Comparison of ENCODE assay signal across 8 mouse cellular contexts in the genomic region with DNA sequence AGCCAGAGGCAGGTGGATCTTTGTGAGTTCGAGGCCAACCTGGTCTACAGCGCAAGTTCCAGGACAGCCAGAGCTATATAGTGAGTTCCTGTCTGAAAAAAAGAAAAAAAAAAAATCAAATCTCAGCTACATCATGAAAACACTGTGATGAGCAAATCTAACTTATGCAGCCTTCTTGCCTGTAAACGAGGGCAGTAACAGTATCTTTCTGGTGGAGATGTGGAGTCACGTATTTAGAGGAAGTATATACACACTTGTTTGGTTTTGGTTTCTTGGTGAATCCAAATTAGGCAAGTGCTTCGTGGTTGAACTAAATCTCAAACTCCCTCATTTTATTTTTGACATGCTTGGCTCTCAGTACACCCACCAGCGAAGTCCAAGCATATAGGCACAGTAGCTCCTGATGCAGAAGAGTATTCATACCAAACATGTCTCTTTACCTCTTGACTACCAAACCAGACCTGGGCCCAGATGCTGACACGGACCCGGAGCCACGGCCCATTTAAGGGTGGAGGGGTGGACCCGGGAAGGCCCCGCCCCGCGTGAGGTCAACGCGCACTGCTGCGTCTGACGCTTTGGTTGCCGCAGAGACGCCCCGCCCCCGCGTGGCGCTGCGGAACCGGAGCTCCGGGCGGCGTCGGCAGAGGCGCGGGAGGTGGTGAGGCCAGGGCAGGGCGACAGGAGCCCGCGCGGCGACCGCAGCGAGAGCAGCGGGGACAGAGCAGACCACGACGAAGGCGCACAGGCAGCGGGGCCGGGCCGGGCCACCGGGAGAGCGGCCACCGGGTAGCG. TPM values are rescaled to one million over a fixed set of nuclear protein-coding genes. Genes with fewer than 3 reads are reported as not detected.
DNase-seq lines count a peak whose midpoint lies in the region; ATAC-seq and TF ChIP-seq lines count a peak whose summit lies in the region.

Gene Pitpna (plus strand): TSS at position 605 of the 792 bp plus-strand sequence.

- intact Hi-C loops in heart, postnatal 36 days (cut with DNase I): no loop called here

- peak within 1 kb of the TSS; percentile 2; the same call in 1 of the 2 replicates for H3K27ac ChIP-seq in ES-E14 (ENCODE audit: insufficient read depth, low read depth, low read length, poor library complexity, severe bottlenecking)
- peak within 1 kb of the TSS; percentile 74 for H3K27ac ChIP-seq in forebrain, embryonic 16.5 days (ENCODE audit: low read length)
- H3K27ac ChIP-seq in layer of hippocampus, adult 2 months: peak within 1 kb of the TSS; percentile 97
- H3K27ac ChIP-seq in lung, embryonic 14.5 days (ENCODE audit: low read depth): peak within 1 kb of the TSS; percentile 65
- H3K27ac ChIP-seq in olfactory bulb, adult 2 months (ENCODE audit: insufficient read depth, low read depth, low read length): peak within 1 kb of the TSS; percentile 90
- peak within 1 kb of the TSS; percentile 39 for H3K27ac ChIP-seq in thymus, adult 2 months (ENCODE audit: control insufficient read depth, insufficient read depth, low read length)

- peaks cover 0 to 12% of the 10 kb centered on the region in 2 experiments; a peak in 2 of 4 replicates for H3K4me1 ChIP-seq in ES-E14 (ENCODE audit: control insufficient read depth in 2 of 2, insufficient read depth in 2 of 2, low read length in 2 of 2, poor library complexity in 1 of 2)
- H3K4me1 ChIP-seq in forebrain, embryonic 16.5 days (replicated peaks; ENCODE audit: control insufficient read depth, insufficient read depth, low read length): peaks cover 23% of the 10 kb centered on the region
- peaks cover 9% of the 10 kb centered on the region for H3K4me1 ChIP-seq in lung, embryonic 14.5 days (ENCODE audit: insufficient read depth)
- peaks cover 22% of the 10 kb centered on the region for H3K4me1 ChIP-seq in olfactory bulb, adult 2 months (ENCODE audit: control insufficient read depth, insufficient read depth, low read length)
- H3K4me1 ChIP-seq in thymus, adult 2 months (replicated peaks; ENCODE audit: control insufficient read depth, insufficient read depth, low read length): peaks cover 19% of the 10 kb centered on the region

- in situ Hi-C loops in ES-E14 (cut with MboI; ENCODE audit: low sequenced_read_pairs in 2 of 2, unreplicated experiment in 2 of 2): no loop called here

- no peaks in the 10 kb centered on the region for H3K27me3 ChIP-seq in forebrain, embryonic 16.5 days (replicated peaks; ENCODE audit: control insufficient read depth, insufficient read depth, low read length)
- no peaks in the 10 kb centered on the region for H3K27me3 ChIP-seq in lung, embryonic 14.5 days (ENCODE audit: insufficient read depth, low read length)
- H3K27me3 ChIP-seq in thymus, adult 2 months (ENCODE audit: control insufficient read depth, insufficient read depth, low read length): no peaks in the 10 kb centered on the region

- ATAC-seq in forebrain, embryonic 16.5 days: peak; percentile 98
- ATAC-seq in lung, embryonic 14.5 days (ENCODE audit: insufficient read depth): peak; percentile 94

- peak; percentile 98 for TF ChIP-seq POLR2A in olfactory bulb, adult 2 months (IDR thresholded peaks at IDR 0.05; ENCODE audit: insufficient read depth, low read depth, low read length)
- peak; percentile 98 for TF ChIP-seq POLR2A in thymus, adult 2 months (IDR thresholded peaks at IDR 0.05; ENCODE audit: control insufficient read depth, extremely low read depth, insufficient read depth, low read length, poor library complexity)

- no peaks in the 10 kb centered on the region for H3K9me3 ChIP-seq in ES-E14 (ENCODE audit: control insufficient read depth, insufficient read depth, low read depth, low read length)
- no peaks in the 10 kb centered on the region for H3K9me3 ChIP-seq in forebrain, embryonic 16.5 days (ENCODE audit: control insufficient read depth, low read length)
- no peaks in the 10 kb centered on the region for H3K9me3 ChIP-seq in lung, embryonic 14.5 days (ENCODE audit: low read depth, low read length)

- WGBS in forebrain, embryonic 16.5 days: 4% methylated on average over 49 of the region's 49 CpGs
- 4% methylated on average over 49 of the region's 49 CpGs for WGBS in lung, embryonic 14.5 days
- WGBS in olfactory bulb, adult 2 months: 3% methylated on average over 49 of the region's 49 CpGs
- 3% methylated on average over 49 of the region's 49 CpGs for WGBS in thymus, adult 2 months

- peaks cover 3% of the 10 kb centered on the region; the same call in 1 of the 2 replicates for H3K36me3 ChIP-seq in ES-E14 (ENCODE audit: control insufficient read depth, insufficient read depth, low read length, poor library complexity, severe bottlenecking)
- H3K36me3 ChIP-seq in forebrain, embryonic 16.5 days (ENCODE audit: control insufficient read depth, insufficient read depth): no peaks in the 10 kb centered on the region
- H3K36me3 ChIP-seq in lung, embryonic 14.5 days (ENCODE audit: insufficient read depth): peaks cover 5% of the 10 kb centered on the region
- H3K36me3 ChIP-seq in thymus, adult 2 months (ENCODE audit: control insufficient read depth, insufficient read depth, low read length): no peaks in the 10 kb centered on the region

- H3K9ac ChIP-seq in ES-E14 (ENCODE audit: insufficient read depth, low read depth, low read length, poor library complexity, severe bottlenecking): peak within 1 kb of the TSS; percentile 83
- H3K9ac ChIP-seq in forebrain, embryonic 16.5 days (replicated peaks; ENCODE audit: low read depth, low read length): peak within 1 kb of the TSS; percentile 91
- H3K9ac ChIP-seq in lung, embryonic 14.5 days: peak within 1 kb of the TSS; percentile 82

- peak within 1 kb of the TSS; percentile 83 to 96 for H3K4me3 ChIP-seq in ES-E14 (ENCODE audit: insufficient read depth in 1 of 2, low read depth in 1 of 2, low read length in 2 of 2, poor library complexity in 1 of 2, severe bottlenecking in 1 of 2)
- peak within 1 kb of the TSS; percentile 73 for H3K4me3 ChIP-seq in forebrain, embryonic 16.5 days (replicated peaks; ENCODE audit: low read length)
- peak within 1 kb of the TSS; percentile 96 for H3K4me3 ChIP-seq in layer of hippocampus, adult 2 months
- H3K4me3 ChIP-seq in lung, embryonic 14.5 days (ENCODE audit: low read depth, low read length): peak within 1 kb of the TSS; percentile 88
- H3K4me3 ChIP-seq in olfactory bulb, adult 2 months (ENCODE audit: insufficient read depth, low read depth, low read length): peak within 1 kb of the TSS; percentile 79
- H3K4me3 ChIP-seq in thymus, adult 2 months (ENCODE audit: control insufficient read depth, insufficient read depth, low read length): peak within 1 kb of the TSS; percentile 60

- DNase-seq in ES-E14 (ENCODE audit: low read depth, low spot score): peak; percentile 79
- DNase-seq in cerebellum, adult 11-12 months: peak; percentile 95
- peak; percentile 95 to 97 for DNase-seq in heart, postnatal 36 days
- peak; percentile 96 to 97 for DNase-seq in layer of hippocampus, adult 2 months (ENCODE audit: low spot score in 2 of 2)
- peak; percentile 98 for DNase-seq in lung, embryonic 14.5 days
- DNase-seq in thymus, adult 2 months: peak; percentile 95

- peak within 1 kb of the TSS; percentile 93 for H3K4me2 ChIP-seq in forebrain, embryonic 16.5 days (ENCODE audit: low read length)
- peak within 1 kb of the TSS; percentile 92 for H3K4me2 ChIP-seq in lung, embryonic 14.5 days

- 0 out of 2 replicates have a peak, but pooled peaks have one; percentile 16 for TF ChIP-seq CTCF in layer of hippocampus, adult 2 months (conservative IDR thresholded peaks at IDR 0.05)
- no peak for TF ChIP-seq CTCF in lung, embryonic 14.5 days (IDR thresholded peaks at IDR 0.05; ENCODE audit: low read depth)
- no peak for TF ChIP-seq CTCF in olfactory bulb, adult 2 months (IDR thresholded peaks at IDR 0.05; ENCODE audit: insufficient read depth, low read depth, low read length)
- peak; percentile 66 for TF ChIP-seq CTCF in thymus, adult 2 months (IDR thresholded peaks at IDR 0.05; ENCODE audit: borderline replicate concordance, control insufficient read depth, extremely low read depth, insufficient read depth, low read length, poor library complexity)

TF ChIP-seq in ES-E14, 5 proteins besides CTCF, POLR2A, EP300 and RAD21:
- no peak for TF ChIP-seq ZNF384 (IDR thresholded peaks at IDR 0.05; ENCODE audit: low read depth, low read length)
- no peak for TF ChIP-seq HCFC1 (IDR thresholded peaks at IDR 0.05; ENCODE audit: borderline replicate concordance, insufficient read depth, low read length)
- no peak for TF ChIP-seq ZC3H11A (IDR thresholded peaks at IDR 0.05; ENCODE audit: borderline replicate concordance, low read depth, low read length)
- TF ChIP-seq MAFK (IDR thresholded peaks at IDR 0.05; ENCODE audit: insufficient read depth, low read depth, low read length): no peak
- no peak for TF ChIP-seq CHD2 (IDR thresholded peaks at IDR 0.05; ENCODE audit: low read depth, low read length)
TF ChIP-seq in ES-E14: peak in this region for 0.

RNA-seq across cellular contexts. Expression of gene Pitpna, which starts in this region (rescaled TPM):
- 31.3 and 40.3 TPM in 2 replicates for total RNA-seq in ES-E14 (2012; rRNA removed)
- 86.1 and 90.2 TPM in 2 replicates for polyA plus RNA-seq in forebrain, embryonic 16.5 days (2015; fragmentation: Nextera tagmentation; extraction: Ambion mirVana)
- total RNA-seq in heart, postnatal 36 days (2021): 100 to 1,000 TPM; 103 to 112 TPM
- total RNA-seq in layer of hippocampus, adult 2 months (2021): 100 to 1,000 TPM; 269 to 283 TPM
- polyA plus RNA-seq in lung, embryonic 14.5 days (2014; fragmentation: Nextera tagmentation; extraction: Ambion mirVana): 84.7 and 89.6 TPM in 2 replicates
- 209 and 678 TPM in 2 replicates for polyA plus RNA-seq in olfactory bulb, adult 2 months (2012; ENCODE audit: insufficient read depth, insufficient read length, low replicate concordance, missing spikeins)
- 99.7 and 108 TPM in 2 replicates for polyA plus RNA-seq in thymus, adult 2 months (2012; rRNA removed)

Comparison
In these comparisons a context has a peak if more than half of its experiments do, and no peak if none do; other contexts are left out.
1. Peak in every context shown above with its lines: DNase-seq, ATAC-seq, H3K4me3 ChIP-seq and H3K27ac ChIP-seq.
2. H3K27ac ChIP-seq: peak in every context shown above with its lines; median percentile 97 in layer of hippocampus, adult 2 months; 90 in olfactory bulb, adult 2 months; 74 in forebrain, embryonic 16.5 days; 65 in lung, embryonic 14.5 days; 39 in thymus, adult 2 months; 2 in ES-E14.
3. CTCF ChIP-seq: peak in layer of hippocampus, adult 2 months (single experiment) and thymus, adult 2 months (single experiment); none in lung, embryonic 14.5 days (single experiment) and olfactory bulb, adult 2 months (single experiment).